Mouse (Mus musculus) neural tube, embryonic 10.5 days (tissue): Measurements from ENCODE around the gene Icam4.

ENCODE experiments used
- DNase-seq: peaks from one replicate; pipeline ENCODE4 v3.0.0-alpha.2; 2017; ENCODE audit warnings: low spot score; ENCODE audit errors: extremely low spot score

Icam4 gene

GRCm38 (mm10) chr9:21011846-21012312, 17.3 kb upstream of the Icam4 start:
- no peak for DNase-seq

GRCm38 (mm10) chr9:21012368-21012767, 16.8 kb upstream of the Icam4 start:
- DNase-seq = no peak

GRCm38 (mm10) chr9:21014691-21015570, 14.2 kb upstream of the Icam4 start:
- DNase-seq = no peak

GRCm38 (mm10) chr9:21015571-21016130, 13.5 kb upstream of the Icam4 start, which contains the start of gene Icam1:
Gene Icam1, plus strand, starts transcription at chr9:21015985.
- DNase-seq = no peak

GRCm38 (mm10) chr9:21016331-21017176, 12.6 kb upstream of the Icam4 start:
- DNase-seq = no peak

GRCm38 (mm10) chr9:21017177-21017575, 12.0 kb upstream of the Icam4 start:
- DNase-seq = no peak

- DNase-seq = no peak
Measured at GRCm38 (mm10) chr9:21018600-21018999, 10.6 kb upstream of the Icam4 start.

- no peak for DNase-seq
Measured at GRCm38 (mm10) chr9:21021363-21021762, 7.8 kb upstream of the Icam4 start.

GRCm38 (mm10) chr9:21022288-21022687, 6.9 kb upstream of the Icam4 start:
- no peak for DNase-seq

- no peak for DNase-seq
Measured at GRCm38 (mm10) chr9:21022726-21023125, 6.4 kb upstream of the Icam4 start.

GRCm38 (mm10) chr9:21025258-21025810, 3.8 kb upstream of the Icam4 start:
- no peak for DNase-seq

- DNase-seq = no peak
Measured at GRCm38 (mm10) chr9:21026849-21027248, 2.3 kb upstream of the Icam4 start.

- DNase-seq = peak; percentile 24
Measured at GRCm38 (mm10) chr9:21027774-21028290, 1.3 kb upstream of the Icam4 start.

- no peak for DNase-seq
Measured at GRCm38 (mm10) chr9:21028560-21029110, 538 bp upstream of the Icam4 start.

GRCm38 (mm10) chr9:21030055-21030600, 955 bp downstream of the Icam4 start:
- DNase-seq = no peak

GRCm38 (mm10) chr9:21030781-21031250, 1.6 kb downstream of the Icam4 start:
- DNase-seq = peak; percentile 84

- peak; percentile 67 for DNase-seq
Measured at GRCm38 (mm10) chr9:21031251-21031895, 2.2 kb downstream of the Icam4 start.

- peak; percentile 47 for DNase-seq
Measured at GRCm38 (mm10) chr9:21031896-21032351, 2.8 kb downstream of the Icam4 start, which contains the start of gene Icam5. Gene Icam5, plus strand, starts transcription at chr9:21032073.

- DNase-seq = peak; percentile 37
Measured at GRCm38 (mm10) chr9:21032491-21032890, 3.3 kb downstream of the Icam4 start.

- DNase-seq = peak; percentile 78
Measured at GRCm38 (mm10) chr9:21033136-21033535, 4.0 kb downstream of the Icam4 start.
